Mouse (Mus musculus) heart, postnatal 0 days (tissue): ENCODE measurements around the gene Fam102b. TPM values are rescaled to one million over a fixed set of nuclear protein-coding genes. Genes with fewer than 3 reads are reported as not detected.
A peak's percentile ranks its signal among the peaks of the same experiment; 100 is the strongest.

Experiments
- ATAC-seq: fragments of 200-750 bp; cut with Nextera tagmentation; 2 replicates; pipeline ENCODE4 v1.8.0; 2017; ENCODE audit warnings: low read depth, moderate number of reproducible peaks, moderate library complexity; ENCODE audit not compliant: insufficient read depth
- DNase-seq: peaks from one replicate; pipeline ENCODE4 v3.0.0-alpha.2; 2016; ENCODE audit warnings: low spot score
- H3K27ac ChIP-seq: fragments of 300-500 bp; sonication (generic); 2 replicates; pipeline ENCODE4 v1.5.1; 2014; ENCODE audit warnings: low read depth, mild to moderate bottlenecking
- H3K27me3 ChIP-seq: fragments of 300-500 bp; sonication (generic); 2 replicates; pipeline ENCODE4 v1.6.1; 2014; ENCODE audit warnings: low read length, mixed read lengths; ENCODE audit not compliant: control insufficient read depth, insufficient read depth
- H3K36me3 ChIP-seq: fragments of 300-500 bp; sonication (generic); replicated peaks from 2 replicates; pipeline ENCODE4 v1.6.1; 2014; ENCODE audit warnings: low read length, mixed read lengths; ENCODE audit not compliant: control insufficient read depth, insufficient read depth
- H3K4me1 ChIP-seq: fragments of 300-500 bp; sonication (generic); 2 replicates; pipeline ENCODE4 v1.6.1; 2014; ENCODE audit warnings: antibody characterized with exemption; ENCODE audit not compliant: control insufficient read depth, insufficient read depth
- H3K4me2 ChIP-seq: fragments of 300-500 bp; sonication (generic); 2 replicates; pipeline ENCODE4 v1.6.1; 2014; ENCODE audit warnings: low read depth, mild to moderate bottlenecking, low read length, moderate library complexity
- H3K4me3 ChIP-seq: fragments of 300-500 bp; sonication (generic); 2 replicates; pipeline ENCODE4 v1.5.1; 2014; ENCODE audit warnings: low read depth, low read length
- H3K9ac ChIP-seq: fragments of 300-500 bp; sonication (generic); replicated peaks from 2 replicates; pipeline ENCODE4 v1.6.1; 2014; ENCODE audit warnings: low read depth, low read length, mixed read lengths
- H3K9me3 ChIP-seq: fragments of 300-500 bp; sonication (generic); replicated peaks from 2 replicates; pipeline ENCODE4 v1.6.1; 2016; ENCODE audit warnings: low read length; ENCODE audit not compliant: control insufficient read depth
- CTCF ChIP-seq: IDR thresholded peaks from 2 replicates; pipeline ENCODE4 v1.5.1; 2016; ENCODE audit warnings: antibody characterized with exemption, control low read depth, low read depth
- EP300 ChIP-seq: IDR thresholded peaks from 2 replicates; pipeline ENCODE4 v1.6.1; 2016; ENCODE audit warnings: antibody characterized with exemption, low read depth
- WGBS: fragments of 180-500 bp; shearing (Covaris S2); extraction: QIAGEN DNeasy Blood & Tissue Kit; methylation state at CpG from one replicate; pipeline ENCODE4 v1.1.7; 2014; 5-methylcytosine and 5-hydroxymethylcytosine counted together
- microRNA-seq: library from miRNA; unstranded; fragments of <30 nt; microRNA quantifications from one replicate; pipeline ENCODE4, GENCODE M21; 2016
- polyA plus RNA-seq: library from polyadenylated mRNA; unstranded; fragments of >200 nt; fragmentation: Nextera tagmentation; extraction: Ambion mirVana; gene quantifications from 2 replicates; pipeline ENCODE4 v1.2.1, GENCODE M21; 2015
- total RNA-seq: library from RNA; depleted of rRNA; stranded (reverse); fragments of >200 nt; gene quantifications from 2 replicates; pipeline ENCODE4 v1.2.3, GENCODE M21; 2014; ENCODE audit warnings: low replicate concordance; rRNA removed

Fam102b gene
- total and polyA plus RNA-seq, 2 experiments from 2014 or later, result 3.7 to 16.5 TPM

GRCm38 (mm10) chr3:108939573-108939972 lies 87.8 kb downstream of the Fam102b start, which contains the start of gene Henmt1:
Gene Henmt1 (plus strand): TSS chr3:108939873.
- ATAC-seq, result no peak
- no peak for TF ChIP-seq CTCF
- TF ChIP-seq EP300, result no peak
- Histone ChIP-seq H3K4me2 (peak within 1 kb of the TSS; percentile 52), H3K27ac (no peak within 1 kb of the TSS), H3K36me3 (no peaks in the 10 kb centered on the region), H3K4me1 (no peaks in the 10 kb centered on the region), H3K9me3 (no peaks in the 10 kb centered on the region), H3K4me3 (peak within 1 kb of the TSS; percentile 26), H3K27me3 (peaks cover 6% of the 10 kb centered on the region; the same call in 1 of the 2 replicates), H3K9ac (no peak within 1 kb of the TSS)
- WGBS, result 78% methylated on average over 5 of the region's 5 CpGs
- no peak for DNase-seq

DNA sequence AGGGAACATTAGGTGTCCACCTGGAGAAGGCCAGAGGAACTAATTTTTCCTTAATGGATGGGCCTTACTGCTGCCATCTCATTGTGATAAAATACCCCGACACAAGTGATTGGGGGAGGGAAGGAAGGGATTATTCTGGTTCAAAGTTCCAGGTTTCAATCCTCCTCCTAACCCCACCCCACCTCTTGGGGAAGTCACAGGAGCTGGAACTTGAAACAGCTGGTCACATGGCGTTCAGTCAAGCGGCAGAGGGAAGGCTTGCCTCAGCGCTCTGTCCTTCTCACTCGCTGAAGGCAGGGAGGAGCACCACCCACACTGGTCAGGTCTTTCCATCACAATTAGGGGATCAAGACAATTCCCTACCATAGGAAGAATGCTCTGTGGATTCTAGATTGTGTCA lies 88.7 kb downstream of the Fam102b start:
- H3K9me3 ChIP-seq, result no peaks in the 10 kb centered on the region
- H3K36me3 ChIP-seq, result no peaks in the 10 kb centered on the region
- H3K4me2 ChIP-seq, result no peak overlapping the region
- DNase-seq (no peak), ATAC-seq (no peak)
- H3K27ac ChIP-seq, result no peak overlapping the region
- TF ChIP-seq EP300 (no peak), CTCF (no peak)
- H3K27me3 ChIP-seq, result peaks cover 6% of the 10 kb centered on the region; the same call in 1 of the 2 replicates
- H3K4me3 ChIP-seq, result no peak overlapping the region
- H3K9ac ChIP-seq, result no peak overlapping the region
- WGBS, result 89% methylated on average over 5 of the region's 5 CpGs
- H3K4me1 ChIP-seq, result no peaks in the 10 kb centered on the region

DNA sequence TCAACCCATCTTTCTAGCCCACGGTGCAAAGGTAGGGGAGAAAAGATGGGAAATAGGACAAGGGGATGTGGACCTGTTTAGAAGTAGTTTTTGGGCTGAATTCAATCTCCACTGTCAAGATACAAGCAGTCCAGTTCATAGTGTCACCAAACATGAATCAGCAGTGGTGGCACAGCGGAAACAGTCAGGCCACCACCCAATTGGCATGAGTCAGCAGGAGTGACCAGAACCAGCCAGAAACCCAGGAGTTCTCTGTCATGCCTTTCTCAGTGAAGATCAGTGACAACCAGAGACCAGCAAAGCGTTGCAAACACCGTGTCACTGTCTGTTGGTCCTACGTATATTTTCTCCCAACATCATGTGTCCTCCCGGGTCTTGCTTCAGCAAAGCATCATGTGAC lies 93.8 kb downstream of the Fam102b start:
- 90% methylated on average over 6 of the region's 6 CpGs for WGBS
- ATAC-seq, result no peak

GRCm38 (mm10) chr3:108926308-108926707 lies 101.1 kb downstream of the Fam102b start:
- Histone ChIP-seq H3K36me3 (no peaks in the 10 kb centered on the region), H3K4me3 (no peak overlapping the region), H3K27ac (no peak overlapping the region), H3K4me1 (no peaks in the 10 kb centered on the region), H3K27me3 (no peaks in the 10 kb centered on the region), H3K9me3 (0 out of 2 replicates have a peak, but pooled peaks cover 3% of the 10 kb centered on the region), H3K9ac (no peak overlapping the region), H3K4me2 (no peak overlapping the region)
- 53% methylated on average over 1 of the region's 1 CpGs for WGBS
- ATAC-seq (no peak), DNase-seq (no peak)
- TF ChIP-seq CTCF, result no peak
- no peak for TF ChIP-seq EP300

More for the DNA sequence above, 93.8 kb downstream of the Fam102b start:
- Histone ChIP-seq H3K9ac (no peak overlapping the region), H3K4me2 (no peak overlapping the region), H3K4me1 (no peaks in the 10 kb centered on the region), H3K27ac (no peak overlapping the region), H3K27me3 (no peaks in the 10 kb centered on the region), H3K36me3 (no peaks in the 10 kb centered on the region), H3K4me3 (no peak overlapping the region), H3K9me3 (0 out of 2 replicates have a peak, but pooled peaks cover 3% of the 10 kb centered on the region)
- DNase-seq, result no peak
- TF ChIP-seq CTCF (no peak), EP300 (no peak)

DNA sequence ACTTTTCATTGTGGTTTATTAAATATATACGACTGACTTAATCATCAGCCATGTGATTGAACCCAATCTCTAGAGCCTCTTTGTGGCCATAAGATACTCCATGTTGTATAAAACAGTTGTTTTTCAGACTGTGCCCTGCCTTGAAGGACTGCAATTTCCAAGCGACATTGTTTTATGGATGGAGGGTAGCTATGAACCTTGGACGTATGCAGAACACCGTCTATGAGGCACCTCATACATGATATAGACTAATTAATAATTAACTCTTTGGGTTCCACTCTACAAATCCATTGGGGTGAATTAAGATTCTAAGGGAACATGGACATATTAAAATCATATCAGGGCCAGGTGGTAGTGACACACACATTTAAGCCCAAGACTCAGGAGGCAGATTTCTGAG lies 101.7 kb downstream of the Fam102b start:
- no peak for TF ChIP-seq EP300
- TF ChIP-seq CTCF, result no peak
- H3K9ac ChIP-seq, result no peak overlapping the region
- H3K36me3 ChIP-seq, result no peaks in the 10 kb centered on the region
- 87% methylated on average over 4 of the region's 4 CpGs for WGBS
- no peaks in the 10 kb centered on the region for H3K27me3 ChIP-seq
- H3K27ac ChIP-seq, result no peak overlapping the region
- ATAC-seq (no peak), DNase-seq (no peak)
- H3K4me2 ChIP-seq, result no peak overlapping the region
- 0 out of 2 replicates have a peak, but pooled peaks cover 3% of the 10 kb centered on the region for H3K9me3 ChIP-seq
- H3K4me3 ChIP-seq, result no peak overlapping the region
- no peaks in the 10 kb centered on the region for H3K4me1 ChIP-seq

DNA sequence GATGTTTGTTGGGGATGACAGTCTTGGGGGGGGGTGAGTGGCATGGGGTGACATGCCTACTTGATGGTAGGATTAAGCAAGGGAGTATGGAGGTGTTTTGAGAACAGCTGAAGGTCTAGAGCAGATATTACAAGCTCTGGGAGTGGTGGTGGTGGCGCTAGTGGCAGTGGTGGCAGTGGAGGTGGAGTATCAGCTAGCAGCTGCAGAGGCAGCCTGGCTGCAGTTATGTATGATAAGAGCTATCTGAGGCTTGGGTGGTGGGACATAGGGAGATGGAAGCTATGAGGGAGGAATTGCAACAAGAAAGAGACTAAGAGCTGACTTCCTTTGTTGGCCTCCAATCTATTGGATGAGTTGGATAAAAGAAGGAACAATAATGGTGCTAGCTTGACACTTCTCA lies 105.6 kb downstream of the Fam102b start:
- Histone ChIP-seq H3K4me3 (no peak overlapping the region), H3K27ac (no peak overlapping the region), H3K27me3 (no peaks in the 10 kb centered on the region), H3K9ac (no peak overlapping the region), H3K4me1 (no peaks in the 10 kb centered on the region), H3K4me2 (no peak overlapping the region), H3K36me3 (no peaks in the 10 kb centered on the region), H3K9me3 (no peaks in the 10 kb centered on the region)
- WGBS, result 79% methylated on average over 1 of the region's 1 CpGs
- ATAC-seq (no peak), DNase-seq (no peak)
- TF ChIP-seq EP300, result no peak

Small RNA genes lying within 50 kb of the gene (microRNA-seq; reads per million reads assigned to microRNA genes)
- not detected for gene Gm44384

Other genes starting within 250 kb of the Fam102b start
- 12.8 and 28.1 TPM in 2 replicates for gene Stxbp3, start 187.1 kb downstream of the Fam102b start, total RNA-seq
- gene Stxbp3, start 187.1 kb downstream of the Fam102b start, polyA plus RNA-seq, result 26.8 and 27.9 TPM in 2 replicates
- gene Fndc7, start 137.6 kb downstream of the Fam102b start, total RNA-seq, result 1.5 TPM in 1 of 2 replicates, not detected in the other
- 0.08 TPM in 1 of 2 replicates, not detected in the other for gene Fndc7, start 137.6 kb downstream of the Fam102b start, polyA plus RNA-seq
- gene Prpf38b, start 115.9 kb downstream of the Fam102b start, total RNA-seq, result 25.2 and 33.8 TPM in 2 replicates
- gene Prpf38b, start 115.9 kb downstream of the Fam102b start, polyA plus RNA-seq, result 27.5 and 27.8 TPM in 2 replicates
- gene Henmt1, start 87.7 kb downstream of the Fam102b start, total RNA-seq, result not detected in 2 replicates
- not detected in 2 replicates for gene Henmt1, start 87.7 kb downstream of the Fam102b start, polyA plus RNA-seq
- not detected in 2 replicates for gene Gm9857, start 87.2 kb downstream of the Fam102b start, total RNA-seq
- gene Gm9857, start 87.2 kb downstream of the Fam102b start, polyA plus RNA-seq, result not detected in 2 replicates
- gene Slc25a54, start 52.9 kb upstream of the Fam102b start, total RNA-seq, result not detected in 2 replicates
- gene Slc25a54, start 52.9 kb upstream of the Fam102b start, polyA plus RNA-seq, result not detected in 2 replicates
- 12.0 and 25.0 TPM in 2 replicates for gene Slc25a24, start 95.5 kb upstream of the Fam102b start, total RNA-seq
- gene Slc25a24, start 95.5 kb upstream of the Fam102b start, polyA plus RNA-seq, result 9.8 and 11.1 TPM in 2 replicates